Mouse (Mus musculus) thymus, postnatal 14 days (tissue): ENCODE data around the gene Stx1a.

ENCODE experiments used
- DNase-seq: peaks from one replicate; pipeline ENCODE4 v3.0.0; 2021

The Stx1a gene

GRCm38 (mm10) chr5:135023344-135024173 lies at the start of gene Stx1a:
Gene Stx1a, plus strand, starts transcription at chr5:135023482.
- peak; percentile 95 for DNase-seq

GRCm38 (mm10) chr5:134973526-134973925 lies 49.8 kb upstream of the Stx1a start:
- no peak for DNase-seq

GRCm38 (mm10) chr5:134974294-134974693 lies 49.0 kb upstream of the Stx1a start:
- DNase-seq = no peak

- DNase-seq = no peak
Observed at GRCm38 (mm10) chr5:134974921-134975320, 48.4 kb upstream of the Stx1a start.

GRCm38 (mm10) chr5:134976164-134976563 lies 47.1 kb upstream of the Stx1a start:
- DNase-seq = no peak

GRCm38 (mm10) chr5:134976577-134977250 lies 46.6 kb upstream of the Stx1a start:
- DNase-seq = no peak

GRCm38 (mm10) chr5:134977837-134978236 lies 45.4 kb upstream of the Stx1a start:
- no peak for DNase-seq

- no peak for DNase-seq
Observed at GRCm38 (mm10) chr5:134981149-134981548, 42.1 kb upstream of the Stx1a start.

- no peak for DNase-seq
Observed at GRCm38 (mm10) chr5:134983111-134983510, 40.2 kb upstream of the Stx1a start.

- no peak for DNase-seq
Observed at GRCm38 (mm10) chr5:134983771-134984170, 39.5 kb upstream of the Stx1a start.

GRCm38 (mm10) chr5:134985633-134986297 lies 37.5 kb upstream of the Stx1a start, which contains the start of gene Cldn3:
Gene Cldn3, plus strand, starts transcription at chr5:134986214.
- no peak for DNase-seq

- no peak for DNase-seq
Observed at GRCm38 (mm10) chr5:134986298-134987268, 36.7 kb upstream of the Stx1a start.

GRCm38 (mm10) chr5:134989166-134989565 lies 34.1 kb upstream of the Stx1a start:
- no peak for DNase-seq

- DNase-seq = no peak
Observed at GRCm38 (mm10) chr5:134989741-134990140, 33.5 kb upstream of the Stx1a start.

GRCm38 (mm10) chr5:134992566-134992965 lies 30.7 kb upstream of the Stx1a start:
- DNase-seq = no peak

GRCm38 (mm10) chr5:134998359-134998758 lies 24.9 kb upstream of the Stx1a start:
- DNase-seq = no peak

GRCm38 (mm10) chr5:134999797-135000196 lies 23.5 kb upstream of the Stx1a start:
- no peak for DNase-seq

GRCm38 (mm10) chr5:135000751-135001150 lies 22.5 kb upstream of the Stx1a start:
- no peak for DNase-seq

GRCm38 (mm10) chr5:135001309-135001708 lies 22.0 kb upstream of the Stx1a start:
- peak; percentile 73 for DNase-seq

GRCm38 (mm10) chr5:135002151-135002550 lies 21.1 kb upstream of the Stx1a start:
- DNase-seq = no peak

GRCm38 (mm10) chr5:135007802-135008571 lies 15.3 kb upstream of the Stx1a start:
- peak; percentile 57 for DNase-seq
